Mouse (Mus musculus) neural tube, embryonic 11.5 days (tissue): ENCODE results near the gene Zkscan5. TPM values are rescaled to one million over a fixed set of nuclear protein-coding genes. Genes with fewer than 3 reads are reported as not detected.
"Not testable (repeated sequence)": the region's sequence is repeated elsewhere in the genome, so short reads cannot be mapped to it uniquely, and the experiment has no call there.

ENCODE experiments used
- ATAC-seq: fragments of 200-750 bp; cut with Nextera tagmentation; 2 replicates; pipeline ENCODE4 v1.8.0; 2017; ENCODE audit warnings: moderate number of reproducible peaks, mild to moderate bottlenecking, moderate TSS enrichment, moderate library complexity; ENCODE audit not compliant: insufficient read depth, low FRiP score, low TSS enrichment
- DNase-seq: peaks from one replicate; pipeline ENCODE4 v3.0.0-alpha.2; 2015; ENCODE audit warnings: low spot score
- H3K27ac ChIP-seq: fragments of 300-500 bp; sonication (generic); 2 replicates; pipeline ENCODE4 v1.5.1; 2014; ENCODE audit warnings: low read depth, mild to moderate bottlenecking, low read length
- H3K27me3 ChIP-seq: fragments of 300-500 bp; sonication (generic); 2 replicates; pipeline ENCODE4 v1.6.1; 2014; ENCODE audit warnings: mild to moderate bottlenecking, low read length, mixed read lengths; ENCODE audit not compliant: control insufficient read depth, insufficient read depth
- H3K36me3 ChIP-seq: fragments of 300-500 bp; sonication (generic); 2 replicates; pipeline ENCODE4 v1.6.1; 2014; ENCODE audit warnings: mild to moderate bottlenecking, low read length, moderate library complexity, mixed read lengths; ENCODE audit not compliant: control insufficient read depth, insufficient read depth
- H3K4me1 ChIP-seq: fragments of 300-500 bp; sonication (generic); 2 replicates; pipeline ENCODE4 v1.6.1; 2014; ENCODE audit warnings: low read length, mixed read lengths; ENCODE audit not compliant: control insufficient read depth, insufficient read depth
- H3K4me2 ChIP-seq: fragments of 300-500 bp; sonication (generic); 2 replicates; pipeline ENCODE4 v1.6.1; 2014; ENCODE audit warnings: low read depth, mild to moderate bottlenecking, moderate library complexity
- H3K4me3 ChIP-seq: fragments of 300-500 bp; sonication (generic); 2 replicates; pipeline ENCODE4 v1.5.1; 2014; ENCODE audit warnings: low read depth, low read length
- H3K9ac ChIP-seq: fragments of 300-500 bp; sonication (generic); 2 replicates; pipeline ENCODE4 v1.6.1; 2014; ENCODE audit warnings: mild to moderate bottlenecking, low read length
- H3K9me3 ChIP-seq: fragments of 300-500 bp; sonication (generic); 2 replicates; pipeline ENCODE4 v1.6.1; 2016; ENCODE audit warnings: low read length; ENCODE audit not compliant: control insufficient read depth
- WGBS: fragments of 180-500 bp; shearing (Covaris S2); extraction: QIAGEN DNeasy Blood & Tissue Kit; methylation state at CpG from one replicate; pipeline ENCODE4 v1.1.7; 2014; 5-methylcytosine and 5-hydroxymethylcytosine counted together
- polyA plus RNA-seq: library from polyadenylated mRNA; unstranded; fragments of >200 nt; fragmentation: Nextera tagmentation; extraction: Ambion mirVana; gene quantifications from 2 replicates; pipeline ENCODE4 v1.2.1, GENCODE M21; 2014

Gene Zkscan5
- polyA plus RNA-seq, 1 experiment from 2014 or later: 21.1 TPM

- Histone ChIP-seq H3K4me2 (no peak overlapping the region), H3K9ac (no peak overlapping the region), H3K27me3 (no peaks in the 10 kb centered on the region), H3K27ac (no peak overlapping the region), H3K9me3 (no peaks in the 10 kb centered on the region), H3K4me3 (no peak overlapping the region), H3K36me3 (peaks cover 17% of the 10 kb centered on the region), H3K4me1 (no peaks in the 10 kb centered on the region)
- no peak for DNase-seq
- ATAC-seq: no peak
- WGBS: 95% methylated on average over 20 of the region's 20 CpGs
Measured at GRCm38 (mm10) chr5:145218671-145219070, 14.3 kb downstream of the Zkscan5 start.

- no peak for ATAC-seq
- H3K27ac ChIP-seq: no peak overlapping the region
- 94% methylated on average over 8 of the region's 8 CpGs for WGBS
- no peaks in the 10 kb centered on the region for H3K4me1 ChIP-seq
- H3K4me3 ChIP-seq: no peak overlapping the region
- H3K4me2 ChIP-seq: no peak overlapping the region
- no peaks in the 10 kb centered on the region for H3K9me3 ChIP-seq
- no peaks in the 10 kb centered on the region for H3K27me3 ChIP-seq
- DNase-seq: no peak
- H3K36me3 ChIP-seq: peaks cover 15% of the 10 kb centered on the region
- H3K9ac ChIP-seq: no peak overlapping the region
Measured at GRCm38 (mm10) chr5:145219981-145220380, 15.6 kb downstream of the Zkscan5 start.

- H3K4me1 ChIP-seq: no peaks in the 10 kb centered on the region
- WGBS: 77% methylated on average over 5 of the region's 5 CpGs
- ATAC-seq (no peak), DNase-seq (no peak)
- no peak overlapping the region for H3K4me2 ChIP-seq
- no peaks in the 10 kb centered on the region for H3K9me3 ChIP-seq
- H3K27me3 ChIP-seq: no peaks in the 10 kb centered on the region
- H3K36me3 ChIP-seq: peaks cover 15% of the 10 kb centered on the region
- H3K4me3 ChIP-seq: no peak overlapping the region
- H3K9ac ChIP-seq: no peak overlapping the region
- H3K27ac ChIP-seq: no peak overlapping the region
Measured at GRCm38 (mm10) chr5:145222840-145223239, 18.5 kb downstream of the Zkscan5 start.

- Histone ChIP-seq H3K9ac (no peak overlapping the region), H3K27ac (no peak overlapping the region), H3K4me3 (no peak overlapping the region), H3K4me2 (no peak overlapping the region), H3K36me3 (peaks cover 15% of the 10 kb centered on the region), H3K9me3 (no peaks in the 10 kb centered on the region), H3K4me1 (no peaks in the 10 kb centered on the region), H3K27me3 (no peaks in the 10 kb centered on the region)
- ATAC-seq (no peak), DNase-seq (no peak)
- 83% methylated on average over 12 of the region's 12 CpGs for WGBS
Measured at GRCm38 (mm10) chr5:145223395-145223794, 19.0 kb downstream of the Zkscan5 start.

GRCm38 (mm10) chr5:145226453-145226852 is 22.1 kb downstream of the Zkscan5 start:
- no peak for ATAC-seq
- no peak overlapping the region for H3K4me2 ChIP-seq
- no peak overlapping the region for H3K9ac ChIP-seq
- H3K4me1 ChIP-seq: peaks cover 3% of the 10 kb centered on the region; the same call in 1 of the 2 replicates
- H3K4me3 ChIP-seq: no peak overlapping the region
- no peak overlapping the region for H3K27ac ChIP-seq
- no peak for DNase-seq
- H3K9me3 ChIP-seq: no peaks in the 10 kb centered on the region
- H3K27me3 ChIP-seq: no peaks in the 10 kb centered on the region
- 63% methylated on average over 2 of the region's 2 CpGs for WGBS
- peaks cover 3% of the 10 kb centered on the region; the same call in 1 of the 2 replicates for H3K36me3 ChIP-seq

DNA sequence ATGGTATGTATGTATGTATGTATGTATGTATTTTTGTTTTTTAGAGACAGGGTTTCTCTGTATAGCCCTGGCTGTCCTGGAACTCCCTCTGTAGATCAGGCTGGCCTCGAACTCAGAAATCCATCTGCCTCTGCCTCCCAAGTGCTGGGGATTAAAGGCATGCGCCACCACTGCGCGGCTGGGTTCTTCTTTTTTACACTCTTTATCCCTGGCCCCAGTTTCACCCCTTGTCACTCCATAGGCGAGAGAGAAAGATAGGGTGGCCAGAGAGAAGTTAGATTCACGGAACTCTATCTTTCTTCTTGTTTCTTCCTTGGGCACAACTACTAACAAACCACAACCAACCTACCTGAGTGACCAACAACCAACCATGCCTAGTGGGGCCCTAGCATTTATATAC is 24.9 kb downstream of the Zkscan5 start:
- not testable (repeated sequence) for DNase-seq, H3K4me1 ChIP-seq, H3K27ac ChIP-seq, H3K36me3 ChIP-seq, H3K9me3 ChIP-seq, H3K4me2 ChIP-seq, H3K9ac ChIP-seq, ATAC-seq, H3K4me3 ChIP-seq, H3K27me3 ChIP-seq
- WGBS: 72% methylated on average over 6 of the region's 6 CpGs

DNA sequence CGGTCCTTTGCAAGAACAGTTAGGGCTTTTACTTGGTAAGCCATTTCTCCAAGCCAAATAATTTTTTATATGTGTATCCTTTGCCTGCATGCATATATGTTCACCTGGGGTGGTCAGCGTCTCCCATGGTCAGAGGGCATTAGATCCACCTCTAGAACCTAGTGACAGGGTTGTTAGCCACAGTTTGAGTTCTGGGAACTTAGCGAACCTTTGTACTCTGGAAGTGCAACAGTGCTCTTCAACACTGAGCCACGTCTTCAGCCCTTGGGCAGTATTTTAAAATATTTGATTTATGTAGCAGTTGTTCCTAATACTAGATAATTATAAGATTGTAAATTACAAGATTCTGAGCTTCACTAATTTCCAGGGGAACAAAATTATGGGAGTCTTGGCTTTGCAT is 26.3 kb downstream of the Zkscan5 start:
- Histone ChIP-seq H3K9ac (no peak overlapping the region; the same call in 1 of the 2 replicates), H3K27me3 (no peaks in the 10 kb centered on the region), H3K27ac (no peak overlapping the region), H3K4me3 (no peak overlapping the region), H3K4me1 (peaks cover 6% of the 10 kb centered on the region; the same call in 1 of the 2 replicates), H3K4me2 (peak overlapping the region; percentile 81; the same call in 1 of the 2 replicates), H3K9me3 (no peaks in the 10 kb centered on the region), H3K36me3 (peaks cover 7% of the 10 kb centered on the region)
- 89% methylated on average over 4 of the region's 4 CpGs for WGBS
- no peak for ATAC-seq
- DNase-seq: no peak

- peak; percentile 95 for DNase-seq
- Histone ChIP-seq H3K36me3 (peaks cover 7% of the 10 kb centered on the region), H3K27ac (peak within 1 kb of the TSS; percentile 88), H3K4me2 (peak within 1 kb of the TSS; percentile 81), H3K9me3 (no peaks in the 10 kb centered on the region), H3K4me1 (peaks cover 6% of the 10 kb centered on the region; the same call in 1 of the 2 replicates), H3K4me3 (peak within 1 kb of the TSS; percentile 99), H3K9ac (peak within 1 kb of the TSS; percentile 97), H3K27me3 (no peaks in the 10 kb centered on the region)
- peak; percentile 97 for ATAC-seq
- under 1% methylated on average over 42 of the region's 42 CpGs for WGBS
Measured at GRCm38 (mm10) chr5:145231367-145231871, 27.1 kb downstream of the Zkscan5 start, which contains the start of gene Zfp655. Zfp655 (plus strand) TSS chr5:145231715.

DNA sequence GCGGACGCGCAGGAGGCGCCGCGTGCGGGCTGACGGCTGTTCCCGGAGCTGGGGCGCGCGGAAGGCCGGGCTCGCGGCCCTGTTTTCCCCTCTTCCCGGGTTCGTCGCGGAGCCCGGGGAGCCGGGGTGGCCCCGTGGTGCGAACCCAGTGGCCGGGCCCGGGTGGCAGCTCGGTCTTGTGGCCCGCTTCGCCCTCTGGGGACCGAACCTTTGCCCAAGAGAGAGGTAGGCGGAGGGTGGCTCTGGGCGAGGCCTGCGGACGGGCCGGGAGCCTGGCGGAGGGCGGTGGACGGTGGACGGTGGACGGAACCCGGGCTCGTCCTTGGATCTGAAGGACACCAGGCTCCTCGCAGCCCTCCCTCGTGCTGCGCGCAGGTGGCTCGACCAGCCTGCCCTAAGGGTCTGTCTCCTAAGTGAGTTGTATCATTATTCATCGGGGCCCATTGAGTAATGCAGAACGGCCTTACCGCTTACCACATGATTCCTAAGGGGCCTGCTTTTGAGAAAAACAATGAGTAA is 27.6 kb downstream of the Zkscan5 start:
- H3K4me2 ChIP-seq: peak overlapping the region; percentile 81
- no peaks in the 10 kb centered on the region for H3K9me3 ChIP-seq
- WGBS: under 1% methylated on average over 45 of the region's 49 CpGs
- peaks cover 7% of the 10 kb centered on the region for H3K36me3 ChIP-seq
- H3K9ac ChIP-seq: peak overlapping the region; percentile 97
- H3K27ac ChIP-seq: peak overlapping the region; percentile 88
- ATAC-seq (peak; percentile 71), DNase-seq (peak; percentile 45)
- H3K4me3 ChIP-seq: peak overlapping the region; percentile 99
- H3K4me1 ChIP-seq: peaks cover 6% of the 10 kb centered on the region; the same call in 1 of the 2 replicates
- no peaks in the 10 kb centered on the region for H3K27me3 ChIP-seq
